Mouse (Mus musculus) heart, postnatal 0 days (tissue): ENCODE data around the gene Zrsr1. TPM values are rescaled to one million over a fixed set of nuclear protein-coding genes. Genes with fewer than 3 reads are reported as not detected.

Experiments
- ATAC-seq: fragments of 200-750 bp; cut with Nextera tagmentation; 2 replicates; pipeline ENCODE4 v1.8.0; 2017; ENCODE audit warnings: low read depth, moderate number of reproducible peaks, moderate library complexity; ENCODE audit not compliant: insufficient read depth
- DNase-seq: peaks from one replicate; pipeline ENCODE4 v3.0.0-alpha.2; 2016; ENCODE audit warnings: low spot score
- H3K27ac ChIP-seq: fragments of 300-500 bp; sonication (generic); 2 replicates; pipeline ENCODE4 v1.5.1; 2014; ENCODE audit warnings: low read depth, mild to moderate bottlenecking
- H3K27me3 ChIP-seq: fragments of 300-500 bp; sonication (generic); 2 replicates; pipeline ENCODE4 v1.6.1; 2014; ENCODE audit warnings: low read length, mixed read lengths; ENCODE audit not compliant: control insufficient read depth, insufficient read depth
- H3K36me3 ChIP-seq: fragments of 300-500 bp; sonication (generic); replicated peaks from 2 replicates; pipeline ENCODE4 v1.6.1; 2014; ENCODE audit warnings: low read length, mixed read lengths; ENCODE audit not compliant: control insufficient read depth, insufficient read depth
- H3K4me1 ChIP-seq: fragments of 300-500 bp; sonication (generic); 2 replicates; pipeline ENCODE4 v1.6.1; 2014; ENCODE audit warnings: antibody characterized with exemption; ENCODE audit not compliant: control insufficient read depth, insufficient read depth
- H3K4me2 ChIP-seq: fragments of 300-500 bp; sonication (generic); 2 replicates; pipeline ENCODE4 v1.6.1; 2014; ENCODE audit warnings: low read depth, mild to moderate bottlenecking, low read length, moderate library complexity
- H3K4me3 ChIP-seq: fragments of 300-500 bp; sonication (generic); 2 replicates; pipeline ENCODE4 v1.5.1; 2014; ENCODE audit warnings: low read depth, low read length
- H3K9ac ChIP-seq: fragments of 300-500 bp; sonication (generic); replicated peaks from 2 replicates; pipeline ENCODE4 v1.6.1; 2014; ENCODE audit warnings: low read depth, low read length, mixed read lengths
- H3K9me3 ChIP-seq: fragments of 300-500 bp; sonication (generic); replicated peaks from 2 replicates; pipeline ENCODE4 v1.6.1; 2016; ENCODE audit warnings: low read length; ENCODE audit not compliant: control insufficient read depth
- CTCF ChIP-seq: IDR thresholded peaks from 2 replicates; pipeline ENCODE4 v1.5.1; 2016; ENCODE audit warnings: antibody characterized with exemption, control low read depth, low read depth
- EP300 ChIP-seq: IDR thresholded peaks from 2 replicates; pipeline ENCODE4 v1.6.1; 2016; ENCODE audit warnings: antibody characterized with exemption, low read depth
- WGBS: fragments of 180-500 bp; shearing (Covaris S2); extraction: QIAGEN DNeasy Blood & Tissue Kit; methylation state at CpG from one replicate; pipeline ENCODE4 v1.1.7; 2014; 5-methylcytosine and 5-hydroxymethylcytosine counted together
- polyA plus RNA-seq: library from polyadenylated mRNA; unstranded; fragments of >200 nt; fragmentation: Nextera tagmentation; extraction: Ambion mirVana; gene quantifications from 2 replicates; pipeline ENCODE4 v1.2.1, GENCODE M21; 2015
- total RNA-seq: library from RNA; depleted of rRNA; stranded (reverse); fragments of >200 nt; gene quantifications from 2 replicates; pipeline ENCODE4 v1.2.3, GENCODE M21; 2014; ENCODE audit warnings: low replicate concordance

Zrsr1 gene
- total and polyA plus RNA-seq, 2 experiments from 2014 or later = 2.0 TPM

DNA sequence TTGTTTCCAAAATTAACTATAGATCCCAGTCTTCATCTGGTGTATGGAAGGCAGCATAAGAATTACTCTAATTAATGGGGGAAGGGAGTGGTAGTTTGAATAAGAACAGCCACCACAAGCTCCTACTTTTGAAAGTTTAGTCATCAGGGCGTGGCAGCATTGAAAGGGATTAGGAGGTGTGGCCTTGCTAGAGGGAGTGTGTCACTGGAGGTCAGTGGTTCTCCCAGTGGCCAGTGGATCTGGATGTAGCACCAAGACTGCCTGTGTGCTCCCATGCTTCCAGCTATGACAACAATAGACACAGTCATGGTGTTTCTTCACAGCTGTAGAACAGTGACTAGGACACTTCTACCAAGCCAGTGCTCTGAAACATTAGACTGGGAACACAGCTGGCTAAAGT, 22.7 kb upstream of the Zrsr1 start:
- ATAC-seq (no peak), DNase-seq (no peak)
- Histone ChIP-seq H3K4me3 (no peak overlapping the region), H3K9ac (no peak overlapping the region), H3K27ac (no peak overlapping the region), H3K9me3 (no peaks in the 10 kb centered on the region), H3K4me2 (no peak overlapping the region), H3K27me3 (no peaks in the 10 kb centered on the region), H3K4me1 (no peaks in the 10 kb centered on the region), H3K36me3 (no peaks in the 10 kb centered on the region)
- TF ChIP-seq CTCF = no peak
- TF ChIP-seq EP300 = no peak
- WGBS = 97% methylated on average over 1 of the region's 1 CpGs

DNA sequence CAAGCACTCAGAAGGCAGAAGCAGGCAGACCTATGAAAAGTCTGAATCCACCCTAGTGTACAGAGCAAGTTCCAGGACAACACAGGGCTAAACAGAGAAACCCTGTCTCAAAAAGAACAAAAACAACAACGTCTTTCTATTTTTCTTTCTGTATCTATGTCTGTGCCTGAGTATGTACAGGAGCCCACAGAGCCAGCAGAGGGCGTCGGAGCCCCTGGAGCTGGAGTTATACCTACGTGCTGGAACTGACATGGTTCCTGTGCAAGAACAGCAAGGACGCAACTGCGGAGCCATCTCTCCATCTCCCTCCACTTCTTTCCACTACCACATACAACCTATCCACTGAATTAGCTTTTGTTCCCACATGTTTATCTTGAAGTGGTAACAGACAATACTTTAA, 21.7 kb upstream of the Zrsr1 start:
- no peaks in the 10 kb centered on the region for H3K9me3 ChIP-seq
- TF ChIP-seq EP300 (no peak), CTCF (no peak)
- no peak for DNase-seq
- WGBS = 88% methylated on average over 6 of the region's 6 CpGs
- H3K9ac ChIP-seq = no peak overlapping the region
- no peak overlapping the region for H3K4me2 ChIP-seq
- no peak overlapping the region for H3K4me3 ChIP-seq
- H3K36me3 ChIP-seq = no peaks in the 10 kb centered on the region
- ATAC-seq = no peak
- H3K27ac ChIP-seq = no peak overlapping the region
- no peaks in the 10 kb centered on the region for H3K4me1 ChIP-seq
- H3K27me3 ChIP-seq = no peaks in the 10 kb centered on the region

DNA sequence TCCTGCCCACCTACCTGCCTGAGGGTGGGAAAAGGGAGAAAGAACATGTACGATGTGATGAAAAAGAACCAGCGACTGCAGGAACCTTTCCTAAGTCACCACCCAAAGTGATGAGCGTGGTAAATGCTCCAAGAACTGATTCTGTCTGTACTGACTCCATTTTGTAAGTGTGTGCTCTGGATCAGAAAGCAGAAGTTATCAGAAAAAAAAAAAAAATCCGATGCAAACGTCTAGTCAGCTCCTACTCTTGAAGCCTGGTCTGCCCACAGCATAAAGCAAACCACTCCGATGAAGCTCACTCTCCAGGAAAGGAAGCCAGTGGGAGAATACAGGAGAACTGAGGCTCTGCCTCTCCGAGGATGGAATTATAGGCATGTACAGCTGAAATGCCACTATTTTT, 19.1 kb upstream of the Zrsr1 start:
- no peaks in the 10 kb centered on the region for H3K9me3 ChIP-seq
- no peak overlapping the region for H3K4me3 ChIP-seq
- H3K4me2 ChIP-seq = no peak overlapping the region
- DNase-seq (no peak), ATAC-seq (no peak)
- H3K27me3 ChIP-seq = no peaks in the 10 kb centered on the region
- H3K4me1 ChIP-seq = no peaks in the 10 kb centered on the region
- no peak for TF ChIP-seq EP300
- WGBS = 84% methylated on average over 7 of the region's 7 CpGs
- H3K36me3 ChIP-seq = peaks cover 5% of the 10 kb centered on the region; the same call in 1 of the 2 replicates
- H3K9ac ChIP-seq = no peak overlapping the region
- no peak overlapping the region for H3K27ac ChIP-seq

DNA sequence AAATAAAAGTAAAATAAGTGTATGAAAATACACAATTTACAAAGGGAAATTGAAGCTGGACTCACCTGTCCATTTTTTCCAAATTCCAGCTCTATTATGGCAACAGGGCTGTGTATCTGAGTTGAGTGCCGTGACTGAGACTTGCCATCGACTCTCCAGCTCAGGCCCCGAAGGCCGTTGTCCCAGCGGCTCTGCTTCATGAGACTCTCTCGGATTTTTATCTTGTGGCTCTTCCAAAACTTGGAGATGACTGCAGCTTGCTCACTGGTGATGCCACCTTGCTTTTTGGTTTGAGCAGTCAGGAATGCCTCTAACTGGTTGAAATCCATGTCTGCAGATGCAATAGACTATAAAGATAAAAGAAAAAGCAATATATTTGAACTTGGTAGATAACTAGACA, 15.5 kb upstream of the Zrsr1 start:
- TF ChIP-seq EP300 (no peak), CTCF (no peak)
- ATAC-seq = no peak
- H3K4me2 ChIP-seq = no peak overlapping the region
- peaks cover 5% of the 10 kb centered on the region; the same call in 1 of the 2 replicates for H3K36me3 ChIP-seq
- 91% methylated on average over 6 of the region's 6 CpGs for WGBS
- no peak overlapping the region for H3K9ac ChIP-seq
- H3K4me1 ChIP-seq = no peaks in the 10 kb centered on the region
- H3K4me3 ChIP-seq = no peak overlapping the region
- H3K9me3 ChIP-seq = no peaks in the 10 kb centered on the region
- H3K27me3 ChIP-seq = no peaks in the 10 kb centered on the region
- H3K27ac ChIP-seq = no peak overlapping the region
- no peak for DNase-seq

DNA sequence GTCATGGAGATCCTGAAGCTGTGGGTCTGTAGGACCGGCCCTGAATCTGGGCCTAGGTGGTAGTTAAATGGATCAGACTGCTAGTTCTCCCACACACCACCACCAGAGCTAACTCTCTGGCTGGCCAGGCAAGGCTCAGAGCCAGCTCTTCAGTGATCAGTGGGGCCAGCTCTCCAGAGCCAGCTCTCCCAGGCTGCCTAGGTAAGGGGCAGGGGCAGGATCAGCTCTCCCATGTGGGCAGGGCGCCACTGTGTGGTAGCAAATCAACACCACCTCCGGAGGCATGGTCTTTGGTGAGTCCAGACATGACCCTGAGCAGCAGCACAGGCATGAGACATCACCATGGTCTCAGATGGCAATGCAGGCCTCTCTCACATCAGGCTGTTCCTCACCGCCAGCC, 15.0 kb upstream of the Zrsr1 start:
- WGBS = 65% methylated on average over 4 of the region's 4 CpGs
- no peaks in the 10 kb centered on the region for H3K9me3 ChIP-seq
- DNase-seq (peak; percentile 28), ATAC-seq (peak; percentile 89)
- peaks cover 5% of the 10 kb centered on the region; the same call in 1 of the 2 replicates for H3K36me3 ChIP-seq
- TF ChIP-seq CTCF = peak; percentile 73
- TF ChIP-seq EP300 = no peak
- no peak overlapping the region for H3K4me2 ChIP-seq
- no peak overlapping the region for H3K9ac ChIP-seq
- no peak overlapping the region for H3K4me3 ChIP-seq
- H3K4me1 ChIP-seq = no peaks in the 10 kb centered on the region
- no peak overlapping the region for H3K27ac ChIP-seq
- H3K27me3 ChIP-seq = no peaks in the 10 kb centered on the region

DNA sequence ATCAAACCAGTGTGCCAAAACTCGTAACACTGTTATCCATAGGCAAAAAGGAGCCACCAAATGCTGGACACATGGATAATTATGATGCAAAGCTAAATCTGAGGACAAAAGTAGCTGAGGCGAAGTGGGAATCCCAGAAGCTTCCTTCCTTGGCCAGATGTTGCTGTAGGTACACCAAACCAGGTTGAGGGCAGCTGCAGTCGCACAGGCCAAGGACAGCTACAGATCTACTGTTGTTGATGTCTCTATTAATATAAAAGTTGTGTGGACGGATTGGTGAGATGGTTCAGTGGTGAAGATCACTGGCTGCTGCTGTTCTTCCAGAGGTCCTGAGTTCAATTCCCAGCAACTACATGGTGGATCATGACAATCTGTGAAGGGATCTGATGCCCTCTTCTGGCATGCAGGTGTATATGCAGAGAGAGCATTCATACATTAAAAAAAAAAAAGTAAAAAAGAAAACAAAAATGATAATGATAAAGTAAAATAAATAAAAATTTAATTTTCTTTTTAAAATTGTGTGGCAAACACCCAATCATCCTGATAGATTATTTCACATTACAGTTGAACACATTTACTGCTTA, 13.9 kb upstream of the Zrsr1 start:
- no peak for ATAC-seq
- no peaks in the 10 kb centered on the region for H3K4me1 ChIP-seq
- H3K27ac ChIP-seq = no peak overlapping the region
- no peak overlapping the region for H3K4me2 ChIP-seq
- 90% methylated on average over 4 of the region's 4 CpGs for WGBS
- no peak overlapping the region for H3K4me3 ChIP-seq
- no peak for DNase-seq
- TF ChIP-seq CTCF = peak; percentile 45
- TF ChIP-seq EP300 = no peak
- H3K36me3 ChIP-seq = peaks cover 5% of the 10 kb centered on the region; the same call in 1 of the 2 replicates
- no peaks in the 10 kb centered on the region for H3K27me3 ChIP-seq
- H3K9ac ChIP-seq = no peak overlapping the region
- H3K9me3 ChIP-seq = no peaks in the 10 kb centered on the region
